Mouse (Mus musculus) lung, embryonic 16.5 days (tissue): ENCODE measurements at regions not wholly inside any gene's neighbourhood (a gene's known extent, or its start where the extent isn't known, plus 50 kb on each side); places are given as distances from the start of the nearest gene placed in this dataset.
A peak's percentile ranks its signal among the peaks of the same experiment; 100 is the strongest.

Experiments used
- ATAC-seq: fragments of 200-750 bp; cut with Nextera tagmentation; 2 replicates; pipeline ENCODE4 v1.8.0; 2017; ENCODE audit warnings: low read depth, mild to moderate bottlenecking, moderate library complexity
- H3K27ac ChIP-seq: fragments of 300-500 bp; sonication (generic); 2 replicates; pipeline ENCODE4 v1.5.1; 2014; ENCODE audit warnings: mild to moderate bottlenecking, control low read depth, low read length
- H3K27me3 ChIP-seq: fragments of 300-500 bp; sonication (generic); 2 replicates; pipeline ENCODE4 v1.6.1; 2014; ENCODE audit warnings: low read depth, low read length, mixed read lengths; ENCODE audit not compliant: control insufficient read depth, insufficient read depth
- H3K36me3 ChIP-seq: fragments of 300-500 bp; sonication (generic); 2 replicates; pipeline ENCODE4 v1.6.1; 2014; ENCODE audit warnings: low read length; ENCODE audit not compliant: control insufficient read depth, insufficient read depth
- H3K4me1 ChIP-seq: fragments of 300-500 bp; sonication (generic); replicated peaks from 2 replicates; pipeline ENCODE4 v1.6.1; 2014; ENCODE audit warnings: low read length, mixed read lengths; ENCODE audit not compliant: control insufficient read depth, insufficient read depth
- H3K4me2 ChIP-seq: fragments of 300-500 bp; sonication (generic); 2 replicates; pipeline ENCODE4 v1.6.1; 2014; ENCODE audit warnings: low read depth, low read length, control low read depth
- H3K4me3 ChIP-seq: fragments of 300-500 bp; sonication (generic); 2 replicates; pipeline ENCODE4 v1.5.1; 2014; ENCODE audit warnings: mild to moderate bottlenecking, low read length, control low read depth
- H3K9ac ChIP-seq: fragments of 300-500 bp; sonication (generic); 2 replicates; pipeline ENCODE4 v1.6.1; 2014; ENCODE audit warnings: low read length, control low read depth
- H3K9me3 ChIP-seq: fragments of 300-500 bp; sonication (generic); 2 replicates; pipeline ENCODE4 v1.6.1; 2016; ENCODE audit warnings: low read length; ENCODE audit not compliant: control insufficient read depth
- WGBS: fragments of 180-500 bp; shearing (Covaris S2); extraction: QIAGEN DNeasy Blood & Tissue Kit; methylation state at CpG from one replicate; pipeline ENCODE4 v1.1.7; 2014; 5-methylcytosine and 5-hydroxymethylcytosine counted together

GRCm38 (mm10) chr10:87747846-87748552 is 110.1 kb upstream of the Igf1 start:
- no peaks in the 10 kb centered on the region for H3K9me3 ChIP-seq
- no peak overlapping the region for H3K4me2 ChIP-seq
- H3K27ac ChIP-seq: no peak overlapping the region
- no peak overlapping the region for H3K4me3 ChIP-seq
- H3K4me1 ChIP-seq: no peaks in the 10 kb centered on the region
- WGBS: 88% methylated on average over 2 of the region's 2 CpGs
- no peak overlapping the region for H3K9ac ChIP-seq
- no peaks in the 10 kb centered on the region for H3K27me3 ChIP-seq
- H3K36me3 ChIP-seq: no peaks in the 10 kb centered on the region
- no peak for ATAC-seq

- Histone ChIP-seq H3K4me2 (no peak overlapping the region), H3K4me1 (no peaks in the 10 kb centered on the region), H3K4me3 (no peak overlapping the region), H3K9me3 (no peaks in the 10 kb centered on the region), H3K9ac (no peak overlapping the region), H3K36me3 (no peaks in the 10 kb centered on the region), H3K27ac (no peak overlapping the region), H3K27me3 (no peaks in the 10 kb centered on the region)
- WGBS: 88% methylated on average over 4 of the region's 4 CpGs
- no peak for ATAC-seq
Measured at GRCm38 (mm10) chr10:87748631-87749193, 109.4 kb upstream of the Igf1 start.

GRCm38 (mm10) chr10:87750321-87750720 is 107.7 kb upstream of the Igf1 start:
- Histone ChIP-seq H3K27me3 (no peaks in the 10 kb centered on the region), H3K4me2 (no peak overlapping the region), H3K4me1 (no peaks in the 10 kb centered on the region), H3K9ac (no peak overlapping the region), H3K27ac (no peak overlapping the region), H3K4me3 (no peak overlapping the region), H3K36me3 (no peaks in the 10 kb centered on the region), H3K9me3 (no peaks in the 10 kb centered on the region)
- no peak for ATAC-seq

GRCm38 (mm10) chr10:87750972-87751371 is 107.1 kb upstream of the Igf1 start:
- WGBS: 23% methylated on average over 1 of the region's 1 CpGs
- Histone ChIP-seq H3K4me3 (no peak overlapping the region), H3K9ac (no peak overlapping the region), H3K36me3 (no peaks in the 10 kb centered on the region), H3K4me2 (no peak overlapping the region), H3K27ac (no peak overlapping the region), H3K4me1 (no peaks in the 10 kb centered on the region), H3K27me3 (no peaks in the 10 kb centered on the region), H3K9me3 (no peaks in the 10 kb centered on the region)
- no peak for ATAC-seq

- no peaks in the 10 kb centered on the region for H3K27me3 ChIP-seq
- ATAC-seq: no peak
- no peaks in the 10 kb centered on the region for H3K36me3 ChIP-seq
- H3K4me1 ChIP-seq: no peaks in the 10 kb centered on the region
- H3K4me3 ChIP-seq: no peak overlapping the region
- no peak overlapping the region for H3K27ac ChIP-seq
- H3K9ac ChIP-seq: no peak overlapping the region
- no peaks in the 10 kb centered on the region for H3K9me3 ChIP-seq
- WGBS: 69% methylated on average over 2 of the region's 2 CpGs
- H3K4me2 ChIP-seq: no peak overlapping the region
Measured at GRCm38 (mm10) chr10:87752117-87752516, 105.9 kb upstream of the Igf1 start.

- H3K4me2 ChIP-seq: no peak overlapping the region
- H3K4me1 ChIP-seq: no peaks in the 10 kb centered on the region
- H3K4me3 ChIP-seq: no peak overlapping the region
- H3K36me3 ChIP-seq: no peaks in the 10 kb centered on the region
- no peak for ATAC-seq
- 43% methylated on average over 1 of the region's 1 CpGs for WGBS
- H3K27ac ChIP-seq: no peak overlapping the region
- H3K9me3 ChIP-seq: no peaks in the 10 kb centered on the region
- H3K27me3 ChIP-seq: no peaks in the 10 kb centered on the region
- no peak overlapping the region for H3K9ac ChIP-seq
Measured at GRCm38 (mm10) chr10:87753483-87753882, 104.6 kb upstream of the Igf1 start.

GRCm38 (mm10) chr10:87761528-87762030 is 96.5 kb upstream of the Igf1 start:
- no peak overlapping the region for H3K4me3 ChIP-seq
- WGBS: 69% methylated on average over 5 of the region's 5 CpGs
- no peaks in the 10 kb centered on the region for H3K36me3 ChIP-seq
- no peak overlapping the region for H3K4me2 ChIP-seq
- H3K27ac ChIP-seq: no peak overlapping the region
- no peaks in the 10 kb centered on the region for H3K4me1 ChIP-seq
- ATAC-seq: no peak
- no peaks in the 10 kb centered on the region for H3K27me3 ChIP-seq
- H3K9me3 ChIP-seq: no peaks in the 10 kb centered on the region
- no peak overlapping the region for H3K9ac ChIP-seq

- Histone ChIP-seq H3K27ac (no peak overlapping the region), H3K4me1 (0 out of 2 replicates have a peak, but pooled peaks cover 3% of the 10 kb centered on the region), H3K4me3 (no peak overlapping the region), H3K4me2 (no peak overlapping the region), H3K9ac (no peak overlapping the region), H3K27me3 (no peaks in the 10 kb centered on the region), H3K36me3 (no peaks in the 10 kb centered on the region), H3K9me3 (no peaks in the 10 kb centered on the region)
- peak; percentile 87 for ATAC-seq
- WGBS: 13% methylated on average over 4 of the region's 4 CpGs
Measured at GRCm38 (mm10) chr10:87787521-87787920, 70.5 kb upstream of the Igf1 start.

GRCm38 (mm10) chr10:87792346-87792745 is 65.7 kb upstream of the Igf1 start:
- no peak for ATAC-seq
- H3K27me3 ChIP-seq: no peaks in the 10 kb centered on the region
- no peak overlapping the region for H3K4me3 ChIP-seq
- no peaks in the 10 kb centered on the region for H3K36me3 ChIP-seq
- H3K9me3 ChIP-seq: no peaks in the 10 kb centered on the region
- no peak overlapping the region for H3K27ac ChIP-seq
- H3K4me1 ChIP-seq: 0 out of 2 replicates have a peak, but pooled peaks cover 3% of the 10 kb centered on the region
- no peak overlapping the region for H3K9ac ChIP-seq
- H3K4me2 ChIP-seq: no peak overlapping the region
